Comparison of ENCODE assay signal across 21 mouse cellular contexts in the genomic region with DNA sequence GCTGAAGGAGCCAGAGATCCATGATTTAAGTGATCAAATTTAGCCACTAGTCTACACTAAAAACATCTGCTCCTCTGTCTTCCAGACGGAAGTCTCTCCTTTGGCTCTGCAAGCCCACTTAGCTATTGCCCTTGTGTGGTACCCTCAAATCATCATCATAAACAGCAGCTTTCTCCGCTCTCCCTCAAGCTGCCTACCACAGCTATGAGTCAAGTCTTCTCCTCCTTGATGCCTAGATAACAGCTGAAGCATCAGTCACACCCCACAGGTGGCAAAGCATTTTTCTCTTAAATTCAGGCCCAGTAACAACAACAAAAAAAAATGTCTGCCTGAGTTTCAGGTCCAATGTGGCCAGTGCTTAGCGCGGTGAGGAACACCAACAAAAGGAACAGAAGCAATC.
DNase-seq lines count a peak whose midpoint lies in the region; ATAC-seq and TF ChIP-seq lines count a peak whose summit lies in the region.
"Had no signal": no experiment of that assay in that cellular context is flagged by ENCODE, and none has a peak within 500 bp of the region (broad histone marks: within the 10 kb centered on the region; RNA-seq: fewer than 3 reads in every experiment).

No protein-coding gene starts in this region.

- H3K4me1 ChIP-seq in MEL (ENCODE audit: control insufficient read depth in 1 of 2, insufficient read depth in 2 of 2, low read length in 2 of 2) = peaks cover 7 to 44% of the 10 kb centered on the region in 2 experiments
- peaks cover 52% of the 10 kb centered on the region for H3K4me1 ChIP-seq in liver, embryonic 13.5 days (replicated peaks)
- H3K4me1 ChIP-seq in hindbrain, embryonic 11.5 days (replicated peaks; ENCODE audit: control insufficient read depth, insufficient read depth, low read length) = no peaks in the 10 kb centered on the region
- H3K4me1 ChIP-seq: neural tube, embryonic 13.5 days had no signal

- WGBS in liver, embryonic 13.5 days (ENCODE audit: insufficient replicate concordance) = 46% methylated on average over 4 of the region's 4 CpGs
- WGBS in hindbrain, embryonic 11.5 days = 94% methylated on average over 4 of the region's 4 CpGs

- peak overlapping the region; percentile 96 for H3K27ac ChIP-seq in MEL (ENCODE audit: control insufficient read depth, low read depth, low read length)
- peak overlapping the region; percentile 23; the same call in 1 of the 2 replicates for H3K27ac ChIP-seq in liver, embryonic 13.5 days
- no peak overlapping the region for H3K27ac ChIP-seq in hindbrain, embryonic 11.5 days (ENCODE audit: low read depth, low read length)
- H3K27ac ChIP-seq: heart, embryonic 15.5 days; kidney, postnatal 0 days; layer of hippocampus, adult 2 months; limb, embryonic 15.5 days; neural tube, embryonic 13.5 days had no signal

- peaks cover 0 to 41% of the 10 kb centered on the region in 2 experiments; a peak in 2 of 4 replicates for H3K36me3 ChIP-seq in MEL (ENCODE audit: control insufficient read depth in 1 of 2, insufficient read depth in 2 of 2, low read length in 2 of 2)
- H3K36me3 ChIP-seq in liver, embryonic 13.5 days = no peaks in the 10 kb centered on the region
- no peaks in the 10 kb centered on the region for H3K36me3 ChIP-seq in hindbrain, embryonic 11.5 days (ENCODE audit: control insufficient read depth, insufficient read depth, low read length)
- H3K36me3 ChIP-seq: heart, embryonic 15.5 days had no signal

- no peak for TF ChIP-seq POLR2A in MEL (IDR thresholded peaks at IDR 0.05; ENCODE audit: control insufficient read depth in 1 of 2, insufficient read depth in 1 of 2, low read depth in 1 of 2, low read length in 2 of 2, poor library complexity in 1 of 2)

- no peaks in the 10 kb centered on the region for H3K9me3 ChIP-seq in MEL (replicated peaks; ENCODE audit: insufficient read depth, low read length)
- no peaks in the 10 kb centered on the region for H3K9me3 ChIP-seq in liver, embryonic 13.5 days (replicated peaks)
- H3K9me3 ChIP-seq in hindbrain, embryonic 11.5 days (ENCODE audit: control insufficient read depth, low read length) = no peaks in the 10 kb centered on the region
- H3K9me3 ChIP-seq: heart, embryonic 15.5 days; limb, embryonic 15.5 days had no signal

- no peak for TF ChIP-seq CTCF in MEL (IDR thresholded peaks at IDR 0.05 in 2 of 3, conservative IDR thresholded peaks at IDR 0.05 in 1 of 3; ENCODE audit: control insufficient read depth in 1 of 3, insufficient read depth in 1 of 3, low read depth in 2 of 3, low read length in 3 of 3, poor library complexity in 1 of 3, severe bottlenecking in 1 of 3)

- H3K4me3 ChIP-seq in MEL (ENCODE audit: control insufficient read depth in 1 of 2, insufficient read depth in 1 of 2, low read depth in 2 of 2, low read length in 2 of 2) = peak overlapping the region; percentile 24 to 42
- peak overlapping the region; percentile 15; the same call in 1 of the 2 replicates for H3K4me3 ChIP-seq in liver, embryonic 13.5 days (replicated peaks)
- no peak overlapping the region for H3K4me3 ChIP-seq in hindbrain, embryonic 11.5 days (ENCODE audit: low read depth, low read length)
- H3K4me3 ChIP-seq: heart, embryonic 15.5 days; layer of hippocampus, adult 2 months; limb, embryonic 15.5 days; neural tube, embryonic 13.5 days had no signal

- H3K9ac ChIP-seq in MEL (ENCODE audit: control insufficient read depth, low read depth, low read length, poor library complexity, severe bottlenecking) = peak overlapping the region; percentile 53
- H3K9ac ChIP-seq in liver, embryonic 13.5 days = no peak overlapping the region
- H3K9ac ChIP-seq in hindbrain, embryonic 11.5 days (ENCODE audit: low read depth, low read length) = no peak overlapping the region
- H3K9ac ChIP-seq: heart, embryonic 15.5 days; limb, embryonic 15.5 days; neural tube, embryonic 13.5 days had no signal

- no peaks in the 10 kb centered on the region for H3K27me3 ChIP-seq in MEL (ENCODE audit: control insufficient read depth in 1 of 2, insufficient read depth in 2 of 2, low read length in 2 of 2)
- no peaks in the 10 kb centered on the region for H3K27me3 ChIP-seq in liver, embryonic 13.5 days
- H3K27me3 ChIP-seq in hindbrain, embryonic 11.5 days (ENCODE audit: control insufficient read depth, insufficient read depth, low read length) = no peaks in the 10 kb centered on the region
- H3K27me3 ChIP-seq: heart, embryonic 15.5 days; limb, embryonic 15.5 days; neural tube, embryonic 13.5 days; Patski had no signal

- TF ChIP-seq RAD21 in MEL (IDR thresholded peaks at IDR 0.05; ENCODE audit: low read depth, low read length) = no peak

- H3K4me2 ChIP-seq in liver, embryonic 13.5 days = peak overlapping the region; percentile 34
- no peak overlapping the region for H3K4me2 ChIP-seq in hindbrain, embryonic 11.5 days (replicated peaks; ENCODE audit: low read depth, low read length)
- H3K4me2 ChIP-seq: heart, embryonic 15.5 days; limb, embryonic 15.5 days; midbrain, embryonic 11.5 days; neural tube, embryonic 13.5 days had no signal

- no peak for ATAC-seq in liver, embryonic 13.5 days (ENCODE audit: low read depth)
- no peak for ATAC-seq in hindbrain, embryonic 11.5 days (ENCODE audit: low FRiP score)
- ATAC-seq: activated CD4-positive, CD25-positive, alpha-beta regulatory T cell, adult 4 months; forebrain, embryonic 14.5 days; Patski had no signal

- DNase-seq in 416B (ENCODE audit: low read depth) (peak; percentile 86), MEL (ENCODE audit: low read depth, low spot score) (no peak)
- DNase-seq in liver, embryonic 13.5 days = no peak
- peak; percentile 74 for DNase-seq in thymus, postnatal 0 days (ENCODE audit: low spot score)
- DNase-seq in frontal cortex, postnatal 14 days (ENCODE audit: low spot score in 2 of 2) = no peak
- no peak for DNase-seq in right cerebral cortex, postnatal 14 days
- DNase-seq in hindbrain, embryonic 11.5 days (ENCODE audit: low spot score) = no peak
- DNase-seq: adrenal gland, postnatal 14 days; cerebellum, adult 8-10 months; gastrocnemius, postnatal 14 days; kidney, adult 11 months; right cerebral cortex, adult 18-20 months had no signal

- TF ChIP-seq EP300 in MEL (IDR thresholded peaks at IDR 0.05; ENCODE audit: low read depth in 1 of 2, low read length in 2 of 2) = 0 out of 4 replicates have a peak, but pooled peaks of 1 of the 2 experiments have one; percentile 33

- H3K79me2 ChIP-seq in MEL (ENCODE audit: control insufficient read depth, insufficient read depth, low read length, poor library complexity) = no peaks in the 10 kb centered on the region; the same call in 1 of the 2 replicates

TF ChIP-seq in MEL, 35 proteins besides CTCF, POLR2A, EP300 and RAD21:
- TF ChIP-seq SMC3 (IDR thresholded peaks at IDR 0.05; ENCODE audit: low read depth, low read length) (no peak), HCFC1 (IDR thresholded peaks at IDR 0.05; ENCODE audit: low read depth, low read length) (no peak), ZMIZ1 (IDR thresholded peaks at IDR 0.05; ENCODE audit: low read depth, low read length) (no peak), ZKSCAN1 (IDR thresholded peaks at IDR 0.05; ENCODE audit: low read depth, low read length) (no peak), GATA1 (IDR thresholded peaks at IDR 0.05; ENCODE audit: low read depth, low read length) (peak; percentile 42; the same call in 1 of the 2 replicates), GABPA (IDR thresholded peaks at IDR 0.05; ENCODE audit: low read depth, low read length) (no peak), E2F4 (IDR thresholded peaks at IDR 0.05; ENCODE audit: borderline replicate concordance, low read depth, low read length) (no peak), ELF1 (IDR thresholded peaks at IDR 0.05; ENCODE audit: low read depth, low read length) (no peak)

Comparison
In these comparisons a context has a peak if more than half of its experiments do, and no peak if none do; other contexts are left out.
1. DNase-seq: peak in 416B (single experiment) and thymus, postnatal 0 days (single experiment); none in MEL (single experiment), liver, embryonic 13.5 days (single experiment), frontal cortex, postnatal 14 days (0 of 2), right cerebral cortex, postnatal 14 days (single experiment) and hindbrain, embryonic 11.5 days (single experiment).